Mouse (Mus musculus) liver, postnatal 0 days (tissue): ENCODE results near the gene Anxa3.

Experiments used
- CTCF ChIP-seq: sonication (generic); IDR thresholded peaks from 2 replicates; pipeline ENCODE4 v1.5.1; 2016; ENCODE audit warnings: antibody characterized with exemption, low read depth
- EP300 ChIP-seq: IDR thresholded peaks from 2 replicates; pipeline ENCODE4 v1.6.1; 2016; ENCODE audit warnings: antibody characterized with exemption, low read depth, mild to moderate bottlenecking

DNA sequence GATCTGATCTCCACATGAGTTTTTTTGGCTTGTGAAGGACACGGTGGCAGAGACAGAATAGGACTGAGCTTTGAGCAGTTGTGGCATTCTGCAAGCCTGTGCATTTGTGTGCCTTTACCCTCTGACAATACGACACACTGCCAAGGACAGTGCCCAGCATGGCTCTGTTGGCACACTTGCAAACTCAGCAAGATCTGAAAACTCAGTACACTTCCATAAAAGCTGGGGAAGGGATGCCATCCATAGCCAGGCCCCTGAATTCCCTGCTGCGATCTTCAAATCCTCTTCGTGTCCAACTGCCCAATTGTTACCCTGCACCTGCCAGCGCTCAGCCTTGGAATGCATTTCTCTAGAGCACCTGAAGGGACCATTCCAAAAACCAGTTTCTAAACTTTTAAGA lies 8.0 kb upstream of the Anxa3 start:
- no peak for TF ChIP-seq EP300
- no peak for TF ChIP-seq CTCF
